13 mouse cellular contexts compared by ENCODE assay signal in genomic region chr12:117658821-117659220, GRCm38 (mm10).
DNase-seq lines count a peak whose midpoint lies in the region; ATAC-seq and TF ChIP-seq lines count a peak whose summit lies in the region.
"Had no signal": no experiment of that assay in that cellular context is flagged by ENCODE, and none has a peak within 500 bp of the region (broad histone marks: within the 10 kb centered on the region; RNA-seq: fewer than 3 reads in every experiment).

No protein-coding gene starts in this region.

- TF ChIP-seq EP300 in liver, postnatal 0 days (IDR thresholded peaks at IDR 0.05; ENCODE audit: low read depth), result no peak

- H3K9ac ChIP-seq in hindbrain, embryonic 14.5 days, result no peak overlapping the region
- H3K9ac ChIP-seq in hindbrain, embryonic 13.5 days, result no peak overlapping the region
- H3K9ac ChIP-seq in liver, postnatal 0 days (replicated peaks), result no peak overlapping the region
- H3K9ac ChIP-seq in liver, embryonic 11.5 days (ENCODE audit: low read depth, low read length), result no peak overlapping the region
- no peak overlapping the region for H3K9ac ChIP-seq in intestine, embryonic 16.5 days (ENCODE audit: low read depth, low read length)
- H3K9ac ChIP-seq: hindbrain, embryonic 15.5 days; limb, embryonic 12.5 days had no signal

- no peaks in the 10 kb centered on the region for H3K36me3 ChIP-seq in hindbrain, embryonic 14.5 days (replicated peaks; ENCODE audit: control insufficient read depth, insufficient read depth)
- H3K36me3 ChIP-seq in hindbrain, embryonic 13.5 days, result 0 out of 2 replicates have a peak, but pooled peaks cover 3% of the 10 kb centered on the region
- H3K36me3 ChIP-seq in liver, postnatal 0 days (replicated peaks; ENCODE audit: insufficient read depth, low read length), result no peaks in the 10 kb centered on the region
- H3K36me3 ChIP-seq in liver, embryonic 11.5 days (ENCODE audit: control insufficient read depth, insufficient read depth, low read length), result no peaks in the 10 kb centered on the region
- H3K36me3 ChIP-seq in intestine, embryonic 16.5 days (ENCODE audit: control insufficient read depth, insufficient read depth, low read length), result no peaks in the 10 kb centered on the region
- H3K36me3 ChIP-seq: hindbrain, embryonic 15.5 days; limb, embryonic 12.5 days had no signal

- 0 out of 2 replicates have a peak overlapping the region, but pooled peaks have one; percentile 38 for H3K27ac ChIP-seq in hindbrain, embryonic 14.5 days
- no peak overlapping the region for H3K27ac ChIP-seq in hindbrain, embryonic 13.5 days
- no peak overlapping the region for H3K27ac ChIP-seq in liver, postnatal 0 days (ENCODE audit: low read depth)
- no peak overlapping the region for H3K27ac ChIP-seq in liver, embryonic 11.5 days (ENCODE audit: low read depth, low read length)
- H3K27ac ChIP-seq in intestine, embryonic 16.5 days (ENCODE audit: low read length), result no peak overlapping the region
- H3K27ac ChIP-seq: hindbrain, embryonic 15.5 days; limb, embryonic 12.5 days had no signal

- H3K27me3 ChIP-seq in hindbrain, embryonic 14.5 days (ENCODE audit: control insufficient read depth, insufficient read depth, low read length), result no peaks in the 10 kb centered on the region
- no peaks in the 10 kb centered on the region for H3K27me3 ChIP-seq in hindbrain, embryonic 13.5 days
- no peaks in the 10 kb centered on the region for H3K27me3 ChIP-seq in liver, postnatal 0 days (ENCODE audit: insufficient read depth, low read length)
- H3K27me3 ChIP-seq in liver, embryonic 11.5 days (replicated peaks; ENCODE audit: control insufficient read depth, insufficient read depth, low read length), result no peaks in the 10 kb centered on the region
- no peaks in the 10 kb centered on the region for H3K27me3 ChIP-seq in intestine, embryonic 16.5 days (replicated peaks; ENCODE audit: control insufficient read depth, insufficient read depth, low read length)
- H3K27me3 ChIP-seq: hindbrain, embryonic 15.5 days had no signal

- WGBS in hindbrain, embryonic 14.5 days, result 25% methylated on average over 6 of the region's 6 CpGs
- WGBS in hindbrain, embryonic 13.5 days, result 25% methylated on average over 6 of the region's 6 CpGs
- 58% methylated on average over 6 of the region's 6 CpGs for WGBS in liver, postnatal 0 days (ENCODE audit: insufficient replicate concordance)
- WGBS in liver, embryonic 11.5 days, result 70% methylated on average over 6 of the region's 6 CpGs
- 54% methylated on average over 6 of the region's 6 CpGs for WGBS in intestine, embryonic 16.5 days

- DNase-seq in embryo, embryonic 10 days (ENCODE audit: low spot score), result peak; percentile 28
- DNase-seq in embryo, embryonic 11 days, result no peak
- no peak for DNase-seq in hindbrain, embryonic 14.5 days (ENCODE audit: low spot score)
- no peak for DNase-seq in liver, postnatal 0 days
- no peak for DNase-seq in liver, embryonic 11.5 days (ENCODE audit: low spot score)
- DNase-seq in thymus, postnatal 14 days, result no peak
- DNase-seq: cerebellum, postnatal 14 days; thymus, postnatal 4 days had no signal

- no peak overlapping the region for H3K4me2 ChIP-seq in hindbrain, embryonic 14.5 days (replicated peaks)
- no peak overlapping the region for H3K4me2 ChIP-seq in hindbrain, embryonic 13.5 days
- no peak overlapping the region for H3K4me2 ChIP-seq in liver, postnatal 0 days (ENCODE audit: low read depth, low read length)
- no peak overlapping the region for H3K4me2 ChIP-seq in liver, embryonic 11.5 days
- no peak overlapping the region for H3K4me2 ChIP-seq in intestine, embryonic 16.5 days (ENCODE audit: low read depth, low read length)
- H3K4me2 ChIP-seq: hindbrain, embryonic 15.5 days; limb, embryonic 12.5 days had no signal

- no peak overlapping the region for H3K4me3 ChIP-seq in hindbrain, embryonic 14.5 days (replicated peaks; ENCODE audit: low read length)
- H3K4me3 ChIP-seq in hindbrain, embryonic 13.5 days, result no peak overlapping the region
- H3K4me3 ChIP-seq in liver, postnatal 0 days (ENCODE audit: low read depth, low read length), result peak overlapping the region; percentile 19
- no peak overlapping the region for H3K4me3 ChIP-seq in liver, embryonic 11.5 days (ENCODE audit: low read depth, low read length)
- peak overlapping the region; percentile 14; the same call in 1 of the 2 replicates for H3K4me3 ChIP-seq in intestine, embryonic 16.5 days (ENCODE audit: low read length)
- H3K4me3 ChIP-seq: erythroblast, embryonic 14.5 days; hindbrain, embryonic 15.5 days; limb, embryonic 12.5 days had no signal

- H3K9me3 ChIP-seq in hindbrain, embryonic 14.5 days (ENCODE audit: control insufficient read depth, low read length), result no peaks in the 10 kb centered on the region
- H3K9me3 ChIP-seq in hindbrain, embryonic 13.5 days, result no peaks in the 10 kb centered on the region
- no peaks in the 10 kb centered on the region for H3K9me3 ChIP-seq in liver, postnatal 0 days (ENCODE audit: low read length)
- H3K9me3 ChIP-seq in liver, embryonic 11.5 days (ENCODE audit: control insufficient read depth, low read length), result no peaks in the 10 kb centered on the region
- no peaks in the 10 kb centered on the region for H3K9me3 ChIP-seq in intestine, embryonic 16.5 days (ENCODE audit: control insufficient read depth, low read length)
- H3K9me3 ChIP-seq: hindbrain, embryonic 15.5 days; limb, embryonic 12.5 days had no signal

- no peaks in the 10 kb centered on the region for H3K4me1 ChIP-seq in hindbrain, embryonic 14.5 days (replicated peaks; ENCODE audit: control insufficient read depth, insufficient read depth, low read length)
- H3K4me1 ChIP-seq in hindbrain, embryonic 13.5 days (replicated peaks), result peaks cover 4% of the 10 kb centered on the region; the same call in 1 of the 2 replicates
- H3K4me1 ChIP-seq in liver, postnatal 0 days (ENCODE audit: insufficient read depth), result no peaks in the 10 kb centered on the region
- no peaks in the 10 kb centered on the region for H3K4me1 ChIP-seq in liver, embryonic 11.5 days (replicated peaks; ENCODE audit: control insufficient read depth, insufficient read depth, low read length)
- H3K4me1 ChIP-seq in intestine, embryonic 16.5 days (ENCODE audit: control insufficient read depth, insufficient read depth, low read length), result no peaks in the 10 kb centered on the region
- H3K4me1 ChIP-seq: hindbrain, embryonic 15.5 days; limb, embryonic 12.5 days had no signal

- no peak for ATAC-seq in hindbrain, embryonic 14.5 days (ENCODE audit: low FRiP score)
- no peak for ATAC-seq in hindbrain, embryonic 13.5 days (ENCODE audit: low FRiP score)
- ATAC-seq in liver, postnatal 0 days, result no peak
- no peak for ATAC-seq in liver, embryonic 11.5 days (replicated peaks; ENCODE audit: low FRiP score)
- no peak for ATAC-seq in intestine, embryonic 16.5 days

- TF ChIP-seq CTCF in liver, postnatal 0 days (IDR thresholded peaks at IDR 0.05; ENCODE audit: low read depth), result no peak

Comparison
In these comparisons a context has a peak if more than half of its experiments do, and no peak if none do; other contexts are left out.
1. H3K4me3 ChIP-seq: peak in liver, postnatal 0 days (single experiment) and intestine, embryonic 16.5 days (single experiment); none in hindbrain, embryonic 14.5 days (single experiment), hindbrain, embryonic 13.5 days (single experiment) and liver, embryonic 11.5 days (single experiment).